Mouse (Mus musculus): Measurements from ENCODE around the gene Rab29. TPM values are rescaled to one million over a fixed set of nuclear protein-coding genes. Genes with fewer than 3 reads are reported as not detected.
A peak's percentile ranks its signal among the peaks of the same experiment; 100 is the strongest.

Gene Rab29
- polyA plus RNA-seq, 1 experiment from 2014 or later = 9.3 TPM

- H3K27me3 ChIP-seq (replicated peaks; ENCODE audit: control insufficient read depth, insufficient read depth, low read length) = no peaks in the 10 kb centered on the region
- under 1% methylated on average over 36 of the region's 36 CpGs for WGBS
- H3K9me3 ChIP-seq (replicated peaks; ENCODE audit: control insufficient read depth, low read length) = no peaks in the 10 kb centered on the region
- H3K4me2 ChIP-seq (ENCODE audit: low read length) = peak overlapping the region; percentile 83
- peak overlapping the region; percentile 52 for H3K4me3 ChIP-seq (ENCODE audit: low read depth, low read length)
- peak overlapping the region; percentile 73 for H3K9ac ChIP-seq (ENCODE audit: low read length)
- peak overlapping the region; percentile 52; the same call in 1 of the 2 replicates for H3K27ac ChIP-seq (ENCODE audit: low read depth, low read length)
- H3K36me3 ChIP-seq (ENCODE audit: control insufficient read depth, insufficient read depth, low read length) = peaks cover 13% of the 10 kb centered on the region
- DNase-seq (ENCODE audit: low spot score) = peak; percentile 97
- H3K4me1 ChIP-seq (ENCODE audit: control insufficient read depth, insufficient read depth, low read length) = peaks cover 11% of the 10 kb centered on the region
- peak; percentile 96 for ATAC-seq
Observed at GRCm38 (mm10) chr1:131827787-131828258, 39.2 kb upstream of the Rab29 start.

DNA sequence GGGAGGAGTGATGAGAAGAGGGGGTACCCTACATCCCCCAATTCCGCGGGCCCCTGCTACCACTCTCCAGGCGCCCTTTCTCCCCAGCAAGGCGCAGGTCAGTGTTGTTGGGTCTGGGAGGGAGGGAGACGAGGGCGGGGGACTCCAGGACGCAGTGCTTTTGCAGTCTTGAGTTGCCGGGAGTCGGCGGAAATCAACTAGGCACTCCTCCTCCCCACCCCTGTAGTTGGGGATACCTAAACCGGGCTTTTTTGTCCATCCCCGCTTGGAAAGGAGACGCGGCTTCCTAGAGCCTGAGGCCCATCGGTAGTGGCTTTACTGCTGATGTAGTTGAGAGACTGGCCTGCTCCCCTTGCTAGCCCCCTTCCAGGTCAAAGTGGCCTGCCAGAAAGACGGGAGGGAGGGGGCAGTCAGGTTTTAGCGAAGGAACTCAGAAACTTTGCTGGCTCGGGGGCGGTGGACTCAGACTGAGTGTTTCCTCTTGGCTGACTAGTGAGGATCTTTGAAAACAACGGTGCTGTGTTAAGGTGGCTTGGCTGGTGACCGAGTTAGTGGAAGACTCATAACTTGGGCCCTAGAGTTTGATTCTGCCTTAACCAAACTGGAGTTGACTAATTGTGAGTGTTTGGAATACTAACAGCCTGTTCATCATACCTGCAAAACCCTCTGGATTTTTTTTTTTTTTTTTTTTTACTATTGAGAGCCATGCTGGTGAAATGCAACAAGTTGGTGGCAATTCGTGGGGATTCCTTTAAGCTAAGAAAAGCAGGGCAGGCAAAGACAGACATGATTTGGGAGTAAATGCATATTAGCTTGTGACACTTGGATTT is 38.5 kb upstream of the Rab29 start:
- WGBS = under 1% methylated on average over 22 of the region's 22 CpGs
- Histone ChIP-seq H3K9me3 (replicated peaks; ENCODE audit: control insufficient read depth, low read length) (no peaks in the 10 kb centered on the region), H3K27ac (ENCODE audit: low read depth, low read length) (peak overlapping the region; percentile 34; the same call in 1 of the 2 replicates), H3K4me3 (ENCODE audit: low read depth, low read length) (peak overlapping the region; percentile 52), H3K36me3 (ENCODE audit: control insufficient read depth, insufficient read depth, low read length) (peaks cover 13% of the 10 kb centered on the region), H3K4me2 (ENCODE audit: low read length) (peak overlapping the region; percentile 83), H3K27me3 (replicated peaks; ENCODE audit: control insufficient read depth, insufficient read depth, low read length) (no peaks in the 10 kb centered on the region), H3K4me1 (ENCODE audit: control insufficient read depth, insufficient read depth, low read length) (peaks cover 11% of the 10 kb centered on the region), H3K9ac (ENCODE audit: low read length) (peak overlapping the region; percentile 73)
- ATAC-seq = peak; percentile 62
- DNase-seq (ENCODE audit: low spot score) = peak; percentile 53

DNA sequence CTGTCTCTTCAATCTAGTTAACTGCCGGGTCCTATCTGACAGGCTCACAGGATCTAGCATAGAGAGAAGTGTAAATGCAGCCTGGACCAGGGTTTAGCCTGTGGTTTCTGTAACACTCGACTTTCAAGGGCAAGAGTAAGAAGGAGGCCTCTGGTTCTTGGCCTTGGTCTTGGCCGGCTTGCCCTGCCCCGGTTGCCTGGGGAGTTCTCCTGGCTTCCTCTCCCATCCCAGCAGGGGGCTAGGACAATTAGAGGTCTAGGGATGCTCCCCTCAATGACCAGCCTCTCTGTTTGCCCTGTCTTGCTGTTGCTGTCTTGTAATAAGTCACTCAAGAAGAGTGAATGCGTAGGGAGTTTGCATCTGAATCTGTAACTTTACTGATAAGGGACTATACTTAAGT is 37.7 kb upstream of the Rab29 start:
- Histone ChIP-seq H3K4me3 (ENCODE audit: low read depth, low read length) (peak overlapping the region; percentile 52), H3K4me2 (ENCODE audit: low read length) (peak overlapping the region; percentile 83), H3K9ac (ENCODE audit: low read length) (peak overlapping the region; percentile 73; the same call in 1 of the 2 replicates), H3K9me3 (replicated peaks; ENCODE audit: control insufficient read depth, low read length) (no peaks in the 10 kb centered on the region), H3K27ac (ENCODE audit: low read depth, low read length) (no peak overlapping the region), H3K36me3 (ENCODE audit: control insufficient read depth, insufficient read depth, low read length) (peaks cover 17% of the 10 kb centered on the region), H3K27me3 (replicated peaks; ENCODE audit: control insufficient read depth, insufficient read depth, low read length) (no peaks in the 10 kb centered on the region), H3K4me1 (ENCODE audit: control insufficient read depth, insufficient read depth, low read length) (peaks cover 11% of the 10 kb centered on the region)
- WGBS = 49% methylated on average over 5 of the region's 5 CpGs
- ATAC-seq (no peak), DNase-seq (ENCODE audit: low spot score) (no peak)

DNA sequence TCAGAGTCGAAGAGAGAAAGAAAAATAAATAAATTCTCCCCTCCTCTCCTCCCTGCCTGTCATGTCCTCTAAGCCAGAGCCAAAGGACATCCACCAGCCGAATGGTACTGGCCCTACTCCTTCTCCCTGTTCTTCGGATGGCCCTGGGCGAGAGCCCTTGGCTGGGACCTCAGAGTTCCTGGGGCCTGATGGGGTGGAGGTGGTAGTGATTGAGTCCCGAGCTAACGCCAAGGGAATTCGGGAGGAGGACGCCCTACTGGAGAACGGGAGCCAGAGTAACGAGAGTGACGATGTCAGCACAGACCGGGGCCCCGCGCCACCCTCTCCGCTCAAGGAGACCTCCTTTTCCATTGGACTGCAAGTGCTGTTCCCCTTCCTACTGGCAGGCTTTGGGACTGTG is 36.5 kb upstream of the Rab29 start:
- Histone ChIP-seq H3K9me3 (replicated peaks; ENCODE audit: control insufficient read depth, low read length) (no peaks in the 10 kb centered on the region), H3K4me2 (ENCODE audit: low read length) (no peak overlapping the region), H3K4me3 (ENCODE audit: low read depth, low read length) (no peak overlapping the region), H3K9ac (ENCODE audit: low read length) (no peak overlapping the region), H3K27ac (ENCODE audit: low read depth, low read length) (no peak overlapping the region), H3K27me3 (replicated peaks; ENCODE audit: control insufficient read depth, insufficient read depth, low read length) (no peaks in the 10 kb centered on the region), H3K4me1 (ENCODE audit: control insufficient read depth, insufficient read depth, low read length) (peaks cover 11% of the 10 kb centered on the region), H3K36me3 (ENCODE audit: control insufficient read depth, insufficient read depth, low read length) (peaks cover 17% of the 10 kb centered on the region)
- no peak for ATAC-seq
- WGBS = 87% methylated on average over 15 of the region's 15 CpGs
- DNase-seq (ENCODE audit: low spot score) = no peak

GRCm38 (mm10) chr1:131830971-131831641 is 35.9 kb upstream of the Rab29 start:
- Histone ChIP-seq H3K27me3 (replicated peaks; ENCODE audit: control insufficient read depth, insufficient read depth, low read length) (no peaks in the 10 kb centered on the region), H3K36me3 (ENCODE audit: control insufficient read depth, insufficient read depth, low read length) (peaks cover 17% of the 10 kb centered on the region), H3K9me3 (replicated peaks; ENCODE audit: control insufficient read depth, low read length) (no peaks in the 10 kb centered on the region), H3K9ac (ENCODE audit: low read length) (no peak overlapping the region; the same call in 1 of the 2 replicates), H3K4me2 (ENCODE audit: low read length) (no peak overlapping the region), H3K27ac (ENCODE audit: low read depth, low read length) (no peak overlapping the region), H3K4me3 (ENCODE audit: low read depth, low read length) (no peak overlapping the region), H3K4me1 (ENCODE audit: control insufficient read depth, insufficient read depth, low read length) (peaks cover 11% of the 10 kb centered on the region)
- DNase-seq (ENCODE audit: low spot score) = no peak
- 85% methylated on average over 8 of the region's 8 CpGs for WGBS
- ATAC-seq = no peak

- 82% methylated on average over 3 of the region's 3 CpGs for WGBS
- DNase-seq (ENCODE audit: low spot score) = no peak
- H3K4me1 ChIP-seq (ENCODE audit: control insufficient read depth, insufficient read depth, low read length) = no peaks in the 10 kb centered on the region
- no peaks in the 10 kb centered on the region for H3K27me3 ChIP-seq (replicated peaks; ENCODE audit: control insufficient read depth, insufficient read depth, low read length)
- H3K27ac ChIP-seq (ENCODE audit: low read depth, low read length) = no peak overlapping the region
- H3K9me3 ChIP-seq (replicated peaks; ENCODE audit: control insufficient read depth, low read length) = no peaks in the 10 kb centered on the region
- H3K4me3 ChIP-seq (ENCODE audit: low read depth, low read length) = no peak overlapping the region
- no peak overlapping the region for H3K9ac ChIP-seq (ENCODE audit: low read length)
- peaks cover 28% of the 10 kb centered on the region for H3K36me3 ChIP-seq (ENCODE audit: control insufficient read depth, insufficient read depth, low read length)
- H3K4me2 ChIP-seq (ENCODE audit: low read length) = no peak overlapping the region
- ATAC-seq = no peak
Observed at GRCm38 (mm10) chr1:131837035-131837434, 30.0 kb upstream of the Rab29 start.

GRCm38 (mm10) chr1:131838542-131838941 is 28.5 kb upstream of the Rab29 start:
- ATAC-seq (no peak), DNase-seq (ENCODE audit: low spot score) (no peak)
- no peaks in the 10 kb centered on the region for H3K27me3 ChIP-seq (replicated peaks; ENCODE audit: control insufficient read depth, insufficient read depth, low read length)
- no peaks in the 10 kb centered on the region for H3K9me3 ChIP-seq (replicated peaks; ENCODE audit: control insufficient read depth, low read length)
- H3K27ac ChIP-seq (ENCODE audit: low read depth, low read length) = no peak overlapping the region
- H3K4me2 ChIP-seq (ENCODE audit: low read length) = no peak overlapping the region
- no peak overlapping the region for H3K4me3 ChIP-seq (ENCODE audit: low read depth, low read length)
- 81% methylated on average over 5 of the region's 5 CpGs for WGBS
- H3K36me3 ChIP-seq (ENCODE audit: control insufficient read depth, insufficient read depth, low read length) = peaks cover 42% of the 10 kb centered on the region
- H3K9ac ChIP-seq (ENCODE audit: low read length) = no peak overlapping the region
- H3K4me1 ChIP-seq (ENCODE audit: control insufficient read depth, insufficient read depth, low read length) = no peaks in the 10 kb centered on the region

DNA sequence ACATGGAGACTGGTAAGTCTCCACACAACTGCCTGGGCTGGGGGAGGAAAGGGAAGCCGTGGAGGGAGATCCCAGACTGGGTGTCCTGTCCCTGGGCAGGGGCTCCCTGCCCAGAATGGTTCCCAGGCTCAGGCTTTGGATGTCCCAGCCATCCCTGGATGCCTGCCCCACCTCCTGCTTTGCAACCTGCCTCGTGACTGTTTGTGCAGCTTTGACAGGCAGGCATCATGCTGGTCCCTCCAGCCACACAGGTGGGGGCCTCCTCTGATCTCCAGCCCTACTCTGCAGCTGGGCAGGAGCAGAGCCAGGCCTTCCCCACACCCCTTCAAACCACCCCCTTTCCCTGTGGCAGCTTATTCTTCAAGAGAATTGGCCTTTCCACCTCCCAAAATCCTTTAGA is 27.7 kb upstream of the Rab29 start:
- H3K4me3 ChIP-seq (ENCODE audit: low read depth, low read length) = no peak overlapping the region
- no peak for DNase-seq (ENCODE audit: low spot score)
- H3K4me2 ChIP-seq (ENCODE audit: low read length) = no peak overlapping the region
- no peak overlapping the region for H3K27ac ChIP-seq (ENCODE audit: low read depth, low read length)
- ATAC-seq = no peak
- WGBS = 42% methylated on average over 2 of the region's 2 CpGs
- H3K27me3 ChIP-seq (replicated peaks; ENCODE audit: control insufficient read depth, insufficient read depth, low read length) = no peaks in the 10 kb centered on the region
- no peak overlapping the region for H3K9ac ChIP-seq (ENCODE audit: low read length)
- peaks cover 46% of the 10 kb centered on the region for H3K36me3 ChIP-seq (ENCODE audit: control insufficient read depth, insufficient read depth, low read length)
- H3K9me3 ChIP-seq (replicated peaks; ENCODE audit: control insufficient read depth, low read length) = no peaks in the 10 kb centered on the region
- no peaks in the 10 kb centered on the region for H3K4me1 ChIP-seq (ENCODE audit: control insufficient read depth, insufficient read depth, low read length)

DNA sequence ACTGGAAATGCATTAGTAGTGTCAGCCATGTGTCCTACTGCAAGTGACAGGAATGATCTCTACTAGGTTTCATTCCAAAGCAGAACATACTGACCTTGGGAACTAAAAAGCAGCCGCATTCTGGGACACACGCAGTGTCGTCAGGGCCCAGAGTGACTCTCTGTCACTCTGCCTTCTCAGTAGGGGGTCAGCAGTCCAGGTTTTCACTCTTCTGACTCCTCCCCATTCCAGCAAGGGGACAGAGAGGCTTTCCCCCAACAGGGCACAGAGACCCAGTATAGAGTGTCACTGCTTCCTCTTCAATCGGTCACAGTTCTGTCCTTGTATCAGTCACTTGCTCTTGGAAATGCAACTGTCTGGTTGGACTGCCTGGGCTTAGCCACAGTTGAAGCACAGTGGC is 24.8 kb upstream of the Rab29 start:
- Histone ChIP-seq H3K4me2 (ENCODE audit: low read length) (no peak overlapping the region), H3K27me3 (replicated peaks; ENCODE audit: control insufficient read depth, insufficient read depth, low read length) (no peaks in the 10 kb centered on the region), H3K9me3 (replicated peaks; ENCODE audit: control insufficient read depth, low read length) (no peaks in the 10 kb centered on the region), H3K9ac (ENCODE audit: low read length) (no peak overlapping the region), H3K36me3 (ENCODE audit: control insufficient read depth, insufficient read depth, low read length) (peaks cover 71% of the 10 kb centered on the region), H3K4me1 (ENCODE audit: control insufficient read depth, insufficient read depth, low read length) (no peaks in the 10 kb centered on the region), H3K27ac (ENCODE audit: low read depth, low read length) (no peak overlapping the region), H3K4me3 (ENCODE audit: low read depth, low read length) (no peak overlapping the region)
- ATAC-seq = no peak
- WGBS = 91% methylated on average over 4 of the region's 4 CpGs
- DNase-seq (ENCODE audit: low spot score) = no peak

Data from forebrain, embryonic 14.5 days (tissue).